Mouse (Mus musculus) stomach, postnatal 0 days (tissue): ENCODE results near the gene Dpm1.

Source experiments
- CTCF ChIP-seq: IDR thresholded peaks from 2 replicates; pipeline ENCODE4 v1.5.1; 2016; ENCODE audit warnings: antibody characterized with exemption, low read depth, mild to moderate bottlenecking, moderate library complexity
- EP300 ChIP-seq: optimal IDR thresholded peaks from 2 replicates; pipeline ENCODE3; 2016; ENCODE audit warnings: antibody characterized with exemption

- TF ChIP-seq CTCF (no peak), EP300 (no peak)
These were observed 15.2 kb upstream of the Dpm1 start for GRCm38 (mm10) chr2:168245571-168245970.
